Mouse (Mus musculus): ENCODE data around the gene Olfr464. TPM values are rescaled to one million over a fixed set of nuclear protein-coding genes. Genes with fewer than 3 reads are reported as not detected.
"Not testable (repeated sequence)": the region's sequence is repeated elsewhere in the genome, so short reads cannot be mapped to it uniquely, and the experiment has no call there.

The Olfr464 gene
- polyA plus RNA-seq, 1 experiment from 2014 or later, result 0.10 TPM

DNA sequence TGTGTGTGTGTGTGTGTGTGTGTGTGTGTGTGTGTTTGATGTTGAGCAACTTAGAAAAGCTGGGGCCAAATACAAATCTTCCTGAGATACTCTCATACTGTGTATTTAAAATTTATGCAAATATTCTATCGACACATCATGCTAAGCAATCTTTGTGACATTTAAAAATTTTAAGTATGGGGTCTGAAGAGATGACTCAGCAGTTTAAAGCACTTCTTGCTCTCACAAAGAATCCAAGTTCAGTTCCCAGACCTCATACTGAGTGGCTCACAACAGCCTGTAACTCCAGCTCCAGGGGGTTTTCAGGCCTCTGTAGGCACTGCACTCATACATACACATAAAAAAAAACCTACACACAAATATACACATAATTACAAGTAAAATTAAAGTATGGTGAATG, 4.8 kb downstream of the Olfr464 start:
- Histone ChIP-seq H3K4me3 (no peak overlapping the region), H3K4me1 (replicated peaks) (no peaks in the 10 kb centered on the region), H3K9ac (no peak overlapping the region), H3K27me3 (0 out of 2 replicates have a peak, but pooled peaks cover 3% of the 10 kb centered on the region), H3K9me3 (no peaks in the 10 kb centered on the region), H3K27ac (no peak overlapping the region), H3K36me3 (no peaks in the 10 kb centered on the region), H3K4me2 (no peak overlapping the region)
- ATAC-seq (ENCODE audit: low FRiP score), result no peak
- 94% methylated on average over 1 of the region's 1 CpGs for WGBS

DNA sequence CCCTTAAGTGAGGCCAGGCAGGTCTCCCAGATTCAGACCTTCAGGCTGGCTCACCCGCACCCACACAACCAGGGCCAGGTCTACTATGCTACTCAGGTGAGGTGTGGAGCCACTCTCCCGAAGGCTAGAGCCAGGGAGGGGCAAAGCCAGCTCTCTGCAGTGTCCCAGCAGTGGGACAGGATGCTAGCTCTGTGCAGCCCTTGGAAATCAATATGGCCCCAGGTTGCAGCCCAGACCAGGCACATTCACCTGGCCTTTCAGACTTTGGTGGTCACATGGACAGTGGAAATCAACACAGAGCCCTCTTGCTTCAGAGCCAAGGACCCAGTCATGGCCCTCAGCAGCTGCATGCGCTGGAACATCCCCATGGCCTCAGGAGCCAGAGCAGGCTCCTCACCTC, 16.4 kb downstream of the Olfr464 start:
- Histone ChIP-seq H3K9me3 (no peaks in the 10 kb centered on the region), H3K4me3 (no peak overlapping the region), H3K27ac (no peak overlapping the region), H3K4me2 (no peak overlapping the region), H3K4me1 (replicated peaks) (no peaks in the 10 kb centered on the region), H3K9ac (no peak overlapping the region), H3K27me3 (no peaks in the 10 kb centered on the region), H3K36me3 (no peaks in the 10 kb centered on the region)
- 80% methylated on average over 3 of the region's 3 CpGs for WGBS
- ATAC-seq (ENCODE audit: low FRiP score), result no peak

DNA sequence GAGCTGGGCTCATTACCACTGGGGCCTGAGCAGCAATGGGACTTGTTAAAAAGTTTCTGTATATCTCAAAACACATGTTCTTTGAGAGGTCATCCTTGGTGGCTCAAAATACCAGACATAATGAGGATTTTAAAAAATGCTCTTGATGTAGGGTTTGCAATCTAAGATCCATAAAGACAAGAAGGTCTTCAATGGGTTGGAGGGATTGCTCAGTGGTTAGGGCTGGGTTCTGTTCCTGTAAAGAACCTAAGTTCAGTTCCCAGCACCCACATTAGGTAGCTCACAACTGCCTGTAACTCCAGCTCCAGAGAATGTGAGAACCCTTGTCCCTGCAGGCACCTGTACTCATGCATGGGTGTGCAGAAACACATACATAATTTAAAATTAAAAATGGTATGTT, 23.5 kb downstream of the Olfr464 start, which contains the start of gene Olfr463:
Gene Olfr463 (minus strand): TSS at position 101 of the 400 bp plus-strand sequence.
- Histone ChIP-seq H3K4me3 (no peak within 1 kb of the TSS), H3K4me2 (no peak within 1 kb of the TSS), H3K27ac (no peak within 1 kb of the TSS), H3K9me3 (no peaks in the 10 kb centered on the region), H3K9ac (no peak within 1 kb of the TSS), H3K36me3 (no peaks in the 10 kb centered on the region), H3K27me3 (peaks cover 5% of the 10 kb centered on the region), H3K4me1 (replicated peaks) (no peaks in the 10 kb centered on the region)
- no peak for ATAC-seq (ENCODE audit: low FRiP score)

DNA sequence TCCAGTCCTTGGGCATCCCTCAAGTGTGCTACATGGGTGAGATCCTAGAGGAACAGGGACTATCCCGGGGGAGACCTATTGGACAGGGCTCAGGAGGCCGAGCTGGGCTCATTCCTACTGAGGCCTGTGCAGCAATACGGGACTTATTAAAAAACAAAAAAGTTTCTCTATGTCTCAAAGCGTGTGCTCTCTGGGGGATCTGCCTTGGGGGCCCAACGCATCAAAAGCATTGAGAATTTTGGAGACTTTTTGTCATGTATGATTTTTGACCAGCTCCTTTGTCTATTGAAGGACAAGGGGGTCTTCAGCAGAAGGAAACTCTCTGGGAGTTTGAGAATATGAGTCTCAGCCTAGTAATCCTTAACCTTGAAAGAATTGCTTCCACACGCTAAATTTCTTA, 28.6 kb downstream of the Olfr464 start, which contains the start of gene Olfr462:
Gene Olfr462 (minus strand): TSS at position 101 of the 400 bp plus-strand sequence.
- H3K4me3 ChIP-seq, result no peak within 1 kb of the TSS
- ATAC-seq (ENCODE audit: low FRiP score), result no peak
- H3K9me3 ChIP-seq, result no peaks in the 10 kb centered on the region
- H3K9ac ChIP-seq, result no peak within 1 kb of the TSS
- no peaks in the 10 kb centered on the region for H3K4me1 ChIP-seq (replicated peaks)
- H3K27me3 ChIP-seq, result peaks cover 3% of the 10 kb centered on the region; the same call in 1 of the 2 replicates
- no peaks in the 10 kb centered on the region for H3K36me3 ChIP-seq
- H3K4me2 ChIP-seq, result no peak within 1 kb of the TSS
- no peak within 1 kb of the TSS for H3K27ac ChIP-seq
- WGBS, result 90% methylated on average over 6 of the region's 6 CpGs

DNA sequence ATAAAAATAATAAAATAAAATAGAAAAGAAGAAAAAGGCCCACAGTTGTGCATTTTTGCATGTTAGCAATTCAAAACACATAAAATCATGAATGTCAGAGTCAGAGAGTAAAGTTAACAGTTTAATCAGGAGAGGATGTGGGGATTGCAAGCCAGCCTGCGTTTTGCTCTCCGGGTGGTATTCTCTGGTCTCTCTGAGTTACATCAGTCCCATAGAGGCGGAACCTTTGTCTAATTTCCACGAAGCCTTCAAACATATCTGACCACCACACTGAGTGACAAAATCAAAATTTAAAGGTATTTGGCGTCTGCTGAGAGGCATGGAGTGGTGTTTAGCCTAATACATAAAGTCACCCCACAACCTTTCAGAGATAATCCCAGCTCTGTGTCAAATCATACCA, 35.9 kb downstream of the Olfr464 start:
- 89% methylated on average over 5 of the region's 5 CpGs for WGBS

DNA sequence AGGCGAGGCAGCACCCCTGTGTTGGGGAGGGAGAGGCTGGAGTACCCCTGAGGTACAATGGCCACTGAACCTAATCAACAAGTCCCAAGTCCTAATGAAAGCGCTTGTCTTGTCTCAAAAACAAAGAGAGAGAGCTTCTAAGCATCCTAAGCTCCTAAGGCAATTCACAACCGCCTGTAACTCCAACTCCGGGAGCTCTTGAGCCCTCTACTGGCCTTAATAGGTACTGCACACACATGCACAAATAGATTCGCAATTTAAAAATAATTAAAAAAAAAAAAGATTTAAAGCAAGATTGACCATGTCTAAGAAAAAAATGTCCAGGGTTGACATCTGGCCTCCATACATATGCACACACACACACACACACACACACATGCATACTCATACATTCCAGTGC, 37.3 kb downstream of the Olfr464 start:
- ATAC-seq (ENCODE audit: low FRiP score), result no peak
- no peaks in the 10 kb centered on the region for H3K4me1 ChIP-seq (replicated peaks)
- no peak overlapping the region for H3K4me2 ChIP-seq
- H3K4me3 ChIP-seq, result no peak overlapping the region
- H3K36me3 ChIP-seq, result no peaks in the 10 kb centered on the region
- 43% methylated on average over 5 of the region's 5 CpGs for WGBS
- H3K27me3 ChIP-seq, result 0 out of 2 replicates have a peak, but pooled peaks cover 3% of the 10 kb centered on the region
- no peak overlapping the region for H3K27ac ChIP-seq
- no peak overlapping the region for H3K9ac ChIP-seq
- H3K9me3 ChIP-seq, result no peaks in the 10 kb centered on the region

More for the DNA sequence above, 35.9 kb downstream of the Olfr464 start:
- Histone ChIP-seq H3K4me3 (no peak overlapping the region), H3K27ac (no peak overlapping the region), H3K4me2 (no peak overlapping the region), H3K4me1 (replicated peaks) (no peaks in the 10 kb centered on the region), H3K9ac (no peak overlapping the region), H3K36me3 (no peaks in the 10 kb centered on the region), H3K27me3 (0 out of 2 replicates have a peak, but pooled peaks cover 3% of the 10 kb centered on the region), H3K9me3 (no peaks in the 10 kb centered on the region)
- ATAC-seq (ENCODE audit: low FRiP score), result no peak

DNA sequence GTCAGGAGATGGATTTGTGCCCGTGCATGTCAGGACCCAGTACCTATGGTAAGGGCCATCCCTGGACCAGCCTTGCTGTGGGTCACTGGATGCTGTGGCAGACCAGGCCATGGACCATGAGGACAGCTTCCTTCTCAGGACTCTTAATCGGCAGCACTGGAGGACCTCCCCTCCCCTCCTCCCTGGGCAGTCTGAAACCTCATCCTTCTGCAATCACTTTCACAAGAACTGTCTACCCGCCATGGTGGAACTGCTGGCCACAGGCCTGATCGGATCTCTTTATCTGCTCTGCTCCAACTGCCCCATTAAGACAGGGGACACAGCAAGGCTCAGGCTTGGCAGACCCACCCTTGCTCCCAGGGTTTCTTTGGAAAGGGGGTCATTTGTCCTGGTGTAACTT, 39.1 kb downstream of the Olfr464 start:
- no peak overlapping the region for H3K4me3 ChIP-seq
- WGBS, result 75% methylated on average over 4 of the region's 4 CpGs
- no peak overlapping the region for H3K4me2 ChIP-seq
- no peak overlapping the region for H3K27ac ChIP-seq
- H3K27me3 ChIP-seq, result 0 out of 2 replicates have a peak, but pooled peaks cover 3% of the 10 kb centered on the region
- ATAC-seq (ENCODE audit: low FRiP score), result no peak
- H3K9ac ChIP-seq, result no peak overlapping the region
- no peaks in the 10 kb centered on the region for H3K4me1 ChIP-seq (replicated peaks)
- H3K9me3 ChIP-seq, result no peaks in the 10 kb centered on the region
- H3K36me3 ChIP-seq, result no peaks in the 10 kb centered on the region

DNA sequence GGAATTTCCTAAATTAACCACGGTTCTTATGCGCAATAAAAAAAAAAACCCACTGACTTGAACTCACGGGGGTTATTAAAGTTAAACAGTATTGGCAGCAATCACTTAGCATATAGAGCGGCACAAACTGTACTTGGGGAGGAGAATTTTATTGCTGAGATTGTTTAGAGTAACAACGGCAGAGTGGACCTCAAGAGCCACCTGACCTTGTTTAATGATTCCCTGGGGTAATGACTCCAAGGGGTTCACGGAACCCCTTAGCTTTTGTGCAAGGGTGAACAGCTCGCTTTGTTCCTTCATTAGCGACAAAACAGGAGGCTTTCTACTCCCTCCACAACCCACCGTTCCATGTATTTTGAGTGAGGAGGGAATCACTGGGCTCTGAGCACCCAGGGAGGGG, 40.9 kb downstream of the Olfr464 start:
- Histone ChIP-seq H3K4me1 (replicated peaks) (no peaks in the 10 kb centered on the region), H3K36me3 (no peaks in the 10 kb centered on the region), H3K4me2 (no peak overlapping the region), H3K27me3 (no peaks in the 10 kb centered on the region), H3K27ac (no peak overlapping the region), H3K9me3 (no peaks in the 10 kb centered on the region), H3K4me3 (no peak overlapping the region), H3K9ac (no peak overlapping the region)
- 64% methylated on average over 9 of the region's 9 CpGs for WGBS
- no peak for ATAC-seq (ENCODE audit: low FRiP score)

DNA sequence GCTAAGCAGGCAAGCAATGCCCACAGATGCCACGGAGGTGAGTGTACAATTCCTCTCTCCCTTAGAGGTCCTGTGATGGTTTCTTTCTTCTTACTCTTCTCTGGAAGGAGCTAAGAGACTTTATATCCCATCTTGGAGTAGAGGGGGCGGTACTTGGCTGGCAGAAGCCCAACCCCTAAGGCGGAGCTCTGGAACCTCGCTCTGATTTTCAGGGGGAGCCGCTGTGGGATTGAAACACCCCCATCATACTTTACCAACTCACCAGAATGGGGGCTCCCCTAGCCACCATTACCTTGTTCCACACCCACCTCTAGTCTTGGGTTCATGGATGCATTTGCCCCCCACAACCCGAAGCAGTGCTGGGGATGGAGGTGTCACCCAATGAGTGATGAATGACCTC, 45.3 kb downstream of the Olfr464 start, which contains the start of gene Epx:
Gene Epx (minus strand): TSS at position 101 of the 400 bp plus-strand sequence.
- Histone ChIP-seq H3K9me3 (no peaks in the 10 kb centered on the region), H3K9ac (no peak within 1 kb of the TSS), H3K36me3 (no peaks in the 10 kb centered on the region), H3K4me2 (no peak within 1 kb of the TSS), H3K4me3 (no peak within 1 kb of the TSS), H3K4me1 (replicated peaks) (no peaks in the 10 kb centered on the region), H3K27ac (no peak within 1 kb of the TSS), H3K27me3 (no peaks in the 10 kb centered on the region)
- ATAC-seq (ENCODE audit: low FRiP score), result no peak
- 86% methylated on average over 6 of the region's 6 CpGs for WGBS

DNA sequence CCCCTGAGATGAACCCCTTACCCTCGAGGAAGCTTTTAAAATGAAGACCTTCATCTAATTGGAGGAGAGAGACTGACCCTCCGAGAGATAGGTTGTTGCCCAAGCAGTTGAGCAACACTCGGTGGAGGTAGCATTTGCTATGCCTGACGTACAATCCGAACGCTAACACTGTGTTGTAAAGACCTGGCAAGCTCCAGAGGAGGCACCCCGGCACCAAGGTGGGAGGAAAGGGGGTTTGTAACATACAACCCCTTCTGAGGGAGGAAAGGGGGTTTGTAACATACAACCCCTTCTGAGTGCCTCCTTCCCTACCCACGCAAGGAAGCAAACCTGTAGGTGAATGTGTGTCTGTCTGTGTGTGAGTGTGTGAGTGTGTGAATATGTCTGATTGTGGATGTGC, 49.0 kb downstream of the Olfr464 start:
- H3K9ac ChIP-seq, result no peak overlapping the region
- no peak overlapping the region for H3K4me2 ChIP-seq
- H3K4me1 ChIP-seq (replicated peaks), result no peaks in the 10 kb centered on the region
- H3K9me3 ChIP-seq, result no peaks in the 10 kb centered on the region
- no peaks in the 10 kb centered on the region for H3K36me3 ChIP-seq
- 50% methylated on average over 8 of the region's 8 CpGs for WGBS
- no peak overlapping the region for H3K27ac ChIP-seq
- ATAC-seq (ENCODE audit: low FRiP score), result no peak
- no peak overlapping the region for H3K4me3 ChIP-seq
- H3K27me3 ChIP-seq, result no peaks in the 10 kb centered on the region

DNA sequence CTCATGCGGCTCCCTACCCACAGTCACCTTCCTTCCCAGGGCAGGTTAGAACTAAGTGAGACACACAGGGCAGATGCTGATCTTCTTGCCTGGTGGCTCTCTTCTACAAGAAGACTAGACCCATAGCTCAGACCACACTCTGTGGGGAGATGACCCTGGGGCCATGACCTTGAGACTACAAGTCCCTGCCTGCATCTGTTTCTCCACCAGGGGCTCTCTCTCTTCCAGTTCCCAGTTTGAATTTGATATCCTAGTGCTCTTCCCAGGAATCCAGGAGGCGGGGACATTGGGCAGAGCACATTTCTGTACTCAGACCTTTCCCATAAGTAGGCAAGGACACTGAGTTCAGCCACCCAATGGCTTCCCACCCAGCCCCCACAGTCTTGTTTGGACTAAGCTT, 50.7 kb downstream of the Olfr464 start:
- Histone ChIP-seq H3K4me3 (no peak overlapping the region), H3K9ac (no peak overlapping the region), H3K36me3 (no peaks in the 10 kb centered on the region), H3K27ac (no peak overlapping the region), H3K27me3 (no peaks in the 10 kb centered on the region), H3K9me3 (no peaks in the 10 kb centered on the region), H3K4me1 (replicated peaks) (no peaks in the 10 kb centered on the region), H3K4me2 (no peak overlapping the region)
- ATAC-seq (ENCODE audit: low FRiP score), result no peak
- 81% methylated on average over 2 of the region's 2 CpGs for WGBS

DNA sequence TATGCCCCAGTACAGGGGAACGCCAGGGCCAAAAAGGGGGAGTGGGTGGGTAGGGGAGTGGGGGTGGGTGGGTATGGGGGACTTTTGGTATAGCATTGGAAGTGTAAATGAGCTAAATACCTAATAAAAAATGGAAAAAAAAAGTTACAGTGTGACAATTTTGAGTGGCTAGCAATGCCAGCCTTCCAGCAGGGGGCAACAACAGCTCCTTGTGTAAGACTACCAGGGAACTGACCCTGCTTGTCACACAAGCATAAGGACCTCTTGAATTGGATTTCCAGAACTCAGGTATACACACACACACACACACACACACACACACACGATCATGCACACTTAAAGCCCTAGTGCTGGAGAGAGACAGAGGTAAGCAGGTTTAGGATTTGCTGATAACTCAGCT, 53.9 kb downstream of the Olfr464 start:
- not testable (repeated sequence) for ATAC-seq (ENCODE audit: low FRiP score); H3K9ac ChIP-seq; H3K4me2 ChIP-seq; H3K9me3 ChIP-seq; H3K4me3 ChIP-seq; H3K4me1 ChIP-seq (replicated peaks); H3K27me3 ChIP-seq; H3K27ac ChIP-seq
- 89% methylated on average over 1 of the region's 2 CpGs for WGBS
- H3K36me3 ChIP-seq, result peaks cover 17% of the 10 kb centered on the region

All from hindbrain, embryonic 13.5 days (tissue).